Mouse (Mus musculus) liver, adult 2 months (tissue): Measurements from ENCODE around the gene Lman2. TPM values are rescaled to one million over a fixed set of nuclear protein-coding genes. Genes with fewer than 3 reads are reported as not detected.

Experiments
- DNase-seq: peaks from one replicate; pipeline ENCODE4 v3.0.0-alpha.2; 2011; ENCODE audit warnings: low read depth, low spot score; ENCODE audit errors: extremely low read depth
- H3K27ac ChIP-seq: fragments of 200-500 bp; replicated peaks from 2 replicates; pipeline ENCODE4 v1.5.1; 2012; ENCODE audit warnings: low read depth, mild to moderate bottlenecking, control low read depth, inconsistent platforms, low read length; ENCODE audit not compliant: insufficient read depth
- H3K27me3 ChIP-seq: fragments of 200-500 bp; 2 replicates; pipeline ENCODE4 v1.6.1; 2012; ENCODE audit warnings: mild to moderate bottlenecking, moderate library complexity, low read length, inconsistent platforms; ENCODE audit not compliant: control insufficient read depth, insufficient read depth
- H3K36me3 ChIP-seq: fragments of 200-500 bp; 2 replicates; pipeline ENCODE4 v1.6.1; 2012; ENCODE audit warnings: low read length, inconsistent platforms; ENCODE audit not compliant: control insufficient read depth, insufficient read depth
- H3K4me1 ChIP-seq: fragments of 200-500 bp; 2 replicates; pipeline ENCODE4 v1.6.1; 2011; ENCODE audit warnings: low read length; ENCODE audit not compliant: control insufficient read depth, insufficient read depth
- H3K4me3 ChIP-seq: fragments of 200-500 bp; 2 replicates; pipeline ENCODE4 v1.5.1; 2011; ENCODE audit warnings: low read depth, mild to moderate bottlenecking, control low read depth, low read length, moderate library complexity; ENCODE audit not compliant: insufficient read depth
- H3K79me2 ChIP-seq: fragments of 200-500 bp; 2 replicates; pipeline ENCODE4 v1.6.1; 2012; ENCODE audit warnings: inconsistent platforms, mild to moderate bottlenecking, low read length, moderate library complexity; ENCODE audit not compliant: control insufficient read depth, insufficient read depth
- H3K9ac ChIP-seq: fragments of 200-500 bp; 2 replicates; pipeline ENCODE4 v1.6.1; 2012; ENCODE audit warnings: low read depth, mild to moderate bottlenecking, control low read depth, inconsistent platforms, low read length
- CTCF ChIP-seq: fragments of 200-500 bp; IDR thresholded peaks from 2 replicates; pipeline ENCODE4 v1.5.1; 2011; ENCODE audit warnings: low read depth, low read length, control low read depth
- POLR2A ChIP-seq: fragments of 200-500 bp; IDR thresholded peaks from 2 replicates; pipeline ENCODE4 v1.6.1; 2011; ENCODE audit warnings: low read length, control low read depth; ENCODE audit not compliant: insufficient read depth; ENCODE audit errors: extremely low read depth
- WGBS: fragments of 180-500 bp; shearing (Covaris S2); methylation state at CpG from one replicate; pipeline ENCODE4 v1.1.7; 2018; 5-methylcytosine and 5-hydroxymethylcytosine counted together
- polyA plus RNA-seq: library from polyadenylated mRNA; depleted of rRNA; stranded (reverse); fragments of >200 nt; gene quantifications from 2 replicates; pipeline ENCODE4 v1.2.3, GENCODE M21; 2012; rRNA removed
- total RNA-seq: library from RNA; depleted of rRNA; stranded (reverse); fragments of >200 nt; gene quantifications from 2 replicates; pipeline ENCODE4 v1.2.3, GENCODE M21; 2014; rRNA removed

The Lman2 gene
- total and polyA plus RNA-seq, 2 experiments, result 112 to 136 TPM

GRCm38 (mm10) chr13:55296760-55297159, 65.8 kb downstream of the Lman2 start:
- Histone ChIP-seq H3K36me3 (peaks cover 73% of the 10 kb centered on the region), H3K4me3 (no peak overlapping the region), H3K4me1 (no peaks in the 10 kb centered on the region), H3K27ac (no peak overlapping the region), H3K9ac (no peak overlapping the region), H3K27me3 (no peaks in the 10 kb centered on the region), H3K79me2 (no peaks in the 10 kb centered on the region)
- no peak for TF ChIP-seq CTCF
- TF ChIP-seq POLR2A, result no peak
- DNase-seq, result no peak
- 96% methylated on average over 1 of the region's 1 CpGs for WGBS

Other genes starting within 250 kb of the Lman2 start
- not detected in 2 replicates for gene Gm17617, start 229.2 kb downstream of the Lman2 start, total RNA-seq
- gene Gm17617, start 229.2 kb downstream of the Lman2 start, polyA plus RNA-seq, result not detected in 2 replicates
- gene Fgfr4, start 210.1 kb downstream of the Lman2 start, total RNA-seq, result 6.6 and 16.9 TPM in 2 replicates
- 49.9 and 52.4 TPM in 2 replicates for gene Fgfr4, start 210.1 kb downstream of the Lman2 start, polyA plus RNA-seq
- gene Nsd1, start 153.0 kb downstream of the Lman2 start, total RNA-seq, result 45.4 TPM in 2 replicates
- gene Nsd1, start 153.0 kb downstream of the Lman2 start, polyA plus RNA-seq, result 8.0 and 8.9 TPM in 2 replicates
- 96.3 and 115 TPM in 2 replicates for gene Prelid1, start 42.3 kb downstream of the Lman2 start, total RNA-seq
- 378 and 383 TPM in 2 replicates for gene Prelid1, start 42.3 kb downstream of the Lman2 start, polyA plus RNA-seq
- gene Rab24, start 40.8 kb downstream of the Lman2 start, total RNA-seq, result 32.7 and 33.6 TPM in 2 replicates
- 50.2 and 56.0 TPM in 2 replicates for gene Rab24, start 40.8 kb downstream of the Lman2 start, polyA plus RNA-seq
- gene Mxd3, start 33.0 kb downstream of the Lman2 start, total RNA-seq, result 0.13 TPM in 1 of 2 replicates, not detected in the other
- 0.21 and 0.27 TPM in 2 replicates for gene Mxd3, start 33.0 kb downstream of the Lman2 start, polyA plus RNA-seq
- 0.28 and 0.34 TPM in 2 replicates for gene Rgs14, start 6.9 kb upstream of the Lman2 start, total RNA-seq
- 0.45 and 0.70 TPM in 2 replicates for gene Rgs14, start 6.9 kb upstream of the Lman2 start, polyA plus RNA-seq
- 0.13 TPM in 1 of 2 replicates, not detected in the other for gene Slc34a1, start 35.4 kb upstream of the Lman2 start, total RNA-seq
- 0.04 and 0.11 TPM in 2 replicates for gene Slc34a1, start 35.4 kb upstream of the Lman2 start, polyA plus RNA-seq
- gene Pfn3, start 52.4 kb upstream of the Lman2 start, total RNA-seq, result not detected in 2 replicates
- gene Pfn3, start 52.4 kb upstream of the Lman2 start, polyA plus RNA-seq, result not detected in 2 replicates
- 391 and 453 TPM in 2 replicates for gene F12, start 64.0 kb upstream of the Lman2 start, total RNA-seq
- gene F12, start 64.0 kb upstream of the Lman2 start, polyA plus RNA-seq, result 621 and 798 TPM in 2 replicates
- gene Grk6, start 82.3 kb upstream of the Lman2 start, total RNA-seq, result 8.8 and 13.6 TPM in 2 replicates
- 12.4 and 14.3 TPM in 2 replicates for gene Grk6, start 82.3 kb upstream of the Lman2 start, polyA plus RNA-seq
- gene Prr7, start 101.5 kb upstream of the Lman2 start, total RNA-seq, result not detected in 2 replicates
- gene Prr7, start 101.5 kb upstream of the Lman2 start, polyA plus RNA-seq, result 0.31 and 0.44 TPM in 2 replicates
- gene Dbn1, start 125.3 kb upstream of the Lman2 start, total RNA-seq, result 0.65 and 0.81 TPM in 2 replicates
- 2.1 and 2.3 TPM in 2 replicates for gene Dbn1, start 125.3 kb upstream of the Lman2 start, polyA plus RNA-seq
- 3.6 and 6.4 TPM in 2 replicates for gene Pdlim7, start 150.9 kb upstream of the Lman2 start, total RNA-seq
- 6.7 and 10.2 TPM in 2 replicates for gene Pdlim7, start 150.9 kb upstream of the Lman2 start, polyA plus RNA-seq
- gene Dok3, start 166.5 kb upstream of the Lman2 start, total RNA-seq, result 0.46 and 0.94 TPM in 2 replicates
- gene Dok3, start 166.5 kb upstream of the Lman2 start, polyA plus RNA-seq, result 2.5 and 5.2 TPM in 2 replicates
- gene Ddx41, start 173.9 kb upstream of the Lman2 start, total RNA-seq, result 30.1 and 35.4 TPM in 2 replicates
- 38.8 and 39.9 TPM in 2 replicates for gene Ddx41, start 173.9 kb upstream of the Lman2 start, polyA plus RNA-seq
- gene Fam193b, start 208.3 kb upstream of the Lman2 start, total RNA-seq, result 11.1 and 11.7 TPM in 2 replicates
- 39.9 and 67.8 TPM in 2 replicates for gene Fam193b, start 208.3 kb upstream of the Lman2 start, polyA plus RNA-seq
- 45.2 and 45.5 TPM in 2 replicates for gene Tmed9, start 210.9 kb upstream of the Lman2 start, total RNA-seq
- 45.5 and 62.2 TPM in 2 replicates for gene Tmed9, start 210.9 kb upstream of the Lman2 start, polyA plus RNA-seq
- gene B4galt7, start 237.1 kb upstream of the Lman2 start, total RNA-seq, result 7.9 and 9.2 TPM in 2 replicates
- gene B4galt7, start 237.1 kb upstream of the Lman2 start, polyA plus RNA-seq, result 12.3 and 14.8 TPM in 2 replicates